Mouse (Mus musculus) frontal cortex, adult 2 months (tissue): ENCODE measurements around the gene Fhl2. TPM values are rescaled to one million over a fixed set of nuclear protein-coding genes. Genes with fewer than 3 reads are reported as not detected.

Experiments
- DNase-seq, 2 experiments: peaks; one replicate each; pipeline ENCODE4 v3.0.0; 2022; ENCODE audit warnings: low spot score in 1 of 2; ENCODE audit errors: extremely low spot score in 1 of 2
- polyA plus RNA-seq: library from polyadenylated mRNA; depleted of rRNA; stranded (reverse); fragments of >200 nt; gene quantifications from 2 replicates; pipeline ENCODE4 v1.2.3, GENCODE M21; 2012; rRNA removed

Gene Fhl2
- polyA plus RNA-seq: 73.6 and 80.4 TPM in 2 replicates

DNA sequence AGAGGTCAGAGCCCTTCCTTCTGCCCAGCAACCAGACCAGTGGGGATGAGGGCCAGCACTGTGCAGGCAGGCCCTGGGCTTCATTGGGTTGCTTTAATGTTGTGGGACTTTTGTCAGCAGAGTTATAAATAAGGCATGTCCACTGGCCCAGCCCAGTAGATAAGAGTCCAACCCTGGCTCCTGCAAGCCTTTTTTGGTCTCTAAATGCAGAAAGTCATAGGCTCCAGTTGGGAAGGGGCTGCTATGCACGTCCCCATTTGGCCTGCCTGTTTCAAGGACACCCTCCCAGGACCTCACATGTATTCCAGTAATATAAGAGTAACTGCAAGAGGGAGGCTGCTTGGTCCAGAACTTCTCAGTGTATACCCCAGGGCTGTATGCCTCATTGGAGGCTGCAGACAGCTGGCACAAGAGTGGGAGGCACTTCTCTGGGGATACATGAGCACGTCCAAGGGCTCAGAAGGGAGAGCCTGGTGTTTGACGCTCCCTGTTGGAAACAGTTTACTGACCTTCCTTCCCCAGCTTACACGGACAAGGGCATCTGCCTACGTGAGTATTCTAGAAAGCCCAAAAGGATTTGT is at the start of gene Fhl2:
Gene Fhl2, minus strand, starts transcription at position 324 of the 581 bp plus-strand sequence.
- no peak for DNase-seq

DNA sequence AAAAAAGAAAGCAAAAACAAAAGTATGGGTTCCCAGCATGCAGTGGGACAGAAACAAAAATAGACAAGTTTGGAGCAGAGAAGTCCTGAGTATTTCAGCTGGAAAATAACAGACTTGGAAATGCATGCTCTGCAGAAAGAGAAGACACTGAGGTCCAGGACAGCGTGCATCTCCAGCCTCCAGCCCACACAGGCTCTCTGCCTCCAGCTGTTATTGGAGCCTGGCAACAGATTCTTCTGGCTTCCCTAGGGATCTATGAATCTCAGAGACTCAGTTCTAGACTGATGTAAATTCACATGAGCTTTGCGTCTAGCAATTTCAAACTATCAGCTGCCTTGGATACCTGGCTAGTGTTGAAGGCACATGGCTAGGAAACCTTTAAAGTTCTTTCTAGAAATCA is 48.2 kb upstream of the Fhl2 start:
- no peak for DNase-seq

DNA sequence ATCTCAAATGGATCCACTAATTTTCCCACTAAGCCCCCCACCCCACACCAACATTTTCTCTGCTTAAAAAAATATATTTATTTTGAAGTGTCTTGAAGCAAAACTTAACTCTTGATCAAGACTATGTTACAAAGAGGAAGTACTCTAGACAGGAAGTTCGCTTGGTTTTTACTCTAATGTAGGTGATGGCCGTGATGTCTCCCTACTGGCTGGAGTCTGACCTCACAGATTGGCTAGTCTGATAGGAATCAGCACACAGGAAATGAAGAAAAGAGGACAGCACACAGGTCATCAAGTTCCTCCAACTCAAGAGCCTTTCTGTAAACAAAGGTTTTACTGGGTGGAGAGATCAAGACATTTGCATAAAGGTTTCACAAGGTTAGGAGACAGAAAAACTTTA is 44.4 kb upstream of the Fhl2 start:
- no peak for DNase-seq

DNA sequence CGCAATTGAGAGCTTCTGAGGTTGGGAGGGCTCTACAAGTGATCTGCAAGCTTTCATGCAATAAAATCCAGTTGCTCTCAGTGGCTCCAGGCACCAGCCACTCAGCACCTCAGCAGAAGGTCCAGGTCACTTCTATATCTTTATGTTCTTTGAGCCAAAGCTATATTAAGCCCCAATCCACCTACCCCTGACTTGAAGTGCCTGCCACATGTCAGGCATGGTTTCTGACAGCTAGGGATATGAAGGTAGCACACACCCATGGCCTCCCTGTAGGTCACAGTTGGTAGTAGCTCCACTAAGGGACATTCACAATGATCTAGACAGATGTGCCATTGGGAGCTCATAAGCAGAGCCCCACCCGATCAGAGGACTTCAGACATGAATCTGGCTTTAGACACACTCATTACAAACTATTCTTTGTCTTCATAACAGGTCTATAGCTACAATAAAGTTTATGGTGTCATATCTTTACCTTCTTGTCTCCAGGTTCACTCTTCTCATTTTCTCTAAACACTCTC is 43.1 kb upstream of the Fhl2 start:
- DNase-seq: no peak

- no peak for DNase-seq
Measured at GRCm38 (mm10) chr1:43238471-43238870, 41.7 kb upstream of the Fhl2 start.

- no peak for DNase-seq
Measured at GRCm38 (mm10) chr1:43237360-43238235, 40.8 kb upstream of the Fhl2 start.

- no peak for DNase-seq
Measured at GRCm38 (mm10) chr1:43225531-43226151, 28.9 kb upstream of the Fhl2 start.

GRCm38 (mm10) chr1:43224943-43225342 is 28.2 kb upstream of the Fhl2 start:
- no peak for DNase-seq

- DNase-seq: no peak
Measured at GRCm38 (mm10) chr1:43224171-43224570, 27.4 kb upstream of the Fhl2 start.

- no peak for DNase-seq
Measured at GRCm38 (mm10) chr1:43223097-43223496, 26.3 kb upstream of the Fhl2 start.

GRCm38 (mm10) chr1:43218016-43218680 is 21.4 kb upstream of the Fhl2 start:
- peak in 1 of 2 experiments; percentile 34 for DNase-seq

GRCm38 (mm10) chr1:43215601-43216000 is 18.8 kb upstream of the Fhl2 start:
- DNase-seq: no peak

GRCm38 (mm10) chr1:43211274-43211673 is 14.5 kb upstream of the Fhl2 start:
- no peak for DNase-seq

DNA sequence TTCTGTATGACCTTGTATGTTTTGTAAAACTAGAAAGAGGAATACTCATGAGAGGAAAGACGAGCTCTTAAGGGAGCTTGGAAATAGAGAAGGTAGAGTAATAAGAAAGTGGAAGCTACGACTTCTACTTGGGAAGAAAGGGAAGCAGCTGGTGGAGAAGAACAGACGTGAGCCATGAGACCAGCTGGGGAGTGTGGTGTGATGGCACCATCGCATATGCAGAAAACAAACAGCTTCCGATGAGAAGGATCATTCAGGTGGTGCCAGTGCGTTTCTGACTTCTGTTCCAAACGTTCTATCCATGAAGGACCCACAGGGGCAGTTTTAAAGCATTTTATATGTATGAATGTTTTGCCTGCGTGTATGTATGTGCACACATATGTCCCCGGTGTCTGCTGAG is 13.5 kb upstream of the Fhl2 start:
- DNase-seq: no peak

DNA sequence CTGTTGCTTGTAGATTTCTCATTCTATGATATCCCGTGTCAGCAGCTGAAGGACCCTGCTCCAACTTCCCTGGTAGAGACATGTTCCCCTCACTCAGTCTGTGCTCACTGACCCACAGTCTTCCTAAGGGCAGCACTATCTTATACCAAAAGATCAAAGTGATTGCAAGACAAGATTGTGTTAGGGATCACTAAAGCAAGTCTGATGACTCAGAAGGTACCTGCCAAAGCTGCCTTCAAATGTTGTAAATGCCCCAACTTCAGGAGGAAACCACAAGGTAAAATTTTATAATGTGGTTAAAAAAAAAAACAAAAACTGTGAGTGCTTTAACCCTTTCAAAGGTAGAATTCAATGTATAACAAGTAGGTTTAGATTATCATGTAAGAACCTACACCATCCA is 10.4 kb upstream of the Fhl2 start:
- no peak for DNase-seq

GRCm38 (mm10) chr1:43203282-43203681 is 6.5 kb upstream of the Fhl2 start:
- DNase-seq: no peak

DNA sequence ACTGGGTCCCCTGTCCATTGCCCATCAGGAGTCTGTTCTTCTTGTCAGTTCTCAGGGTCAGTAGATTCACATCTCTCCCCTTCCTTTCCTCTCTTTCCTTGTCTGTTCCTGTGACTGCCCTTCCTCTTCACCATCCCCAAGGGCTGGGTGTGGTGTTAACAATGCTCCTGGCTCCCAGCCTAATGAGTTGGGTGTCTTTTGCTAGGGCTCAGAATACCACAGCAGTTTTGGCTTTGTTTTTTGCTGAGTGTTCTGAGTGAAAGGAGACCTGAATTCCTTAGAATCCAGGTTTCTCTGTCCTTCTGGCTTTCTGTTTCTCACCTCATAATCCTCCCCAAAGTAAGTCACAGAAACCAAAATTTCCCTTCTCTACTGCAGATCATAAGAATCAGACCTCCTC is 5.4 kb upstream of the Fhl2 start:
- no peak for DNase-seq

DNA sequence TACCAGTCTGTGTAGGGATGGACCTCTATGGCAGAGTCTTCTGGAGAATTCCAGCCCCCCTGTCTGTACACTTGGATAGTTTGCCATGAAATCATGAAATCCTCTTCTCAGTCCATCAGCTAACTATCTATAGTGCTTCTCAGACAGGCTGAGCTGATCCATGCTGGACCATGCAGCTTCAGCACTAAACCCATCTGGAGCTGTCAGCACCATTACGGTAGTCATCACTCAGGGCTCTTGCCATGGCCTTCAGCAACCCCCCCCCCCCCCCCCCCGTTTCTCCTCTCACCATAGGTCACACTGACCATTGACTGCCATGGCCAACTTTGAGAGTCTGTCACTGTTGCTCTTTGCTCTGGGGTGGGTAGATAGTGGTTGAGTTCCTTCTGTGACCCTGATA is 5.0 kb upstream of the Fhl2 start:
- no peak for DNase-seq

DNA sequence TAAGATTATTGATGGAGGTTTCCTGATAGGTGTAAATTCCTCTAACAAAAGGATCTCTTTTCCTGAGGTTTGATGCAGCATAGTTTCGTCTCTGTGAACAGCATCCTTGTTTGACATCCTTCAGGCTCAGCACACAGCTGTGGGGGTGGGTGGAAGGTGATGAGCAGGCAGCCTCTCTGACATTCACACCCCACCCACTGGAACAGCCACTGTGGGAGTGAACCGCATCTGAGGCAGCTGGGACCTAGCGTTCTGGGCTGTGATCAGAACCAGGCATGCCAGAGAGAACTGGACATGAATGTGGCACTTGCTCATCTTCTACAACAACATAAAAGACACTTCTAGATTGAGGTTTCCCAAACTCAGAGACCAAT is 3.1 kb upstream of the Fhl2 start:
- peak; percentile 88 to 89 for DNase-seq

DNA sequence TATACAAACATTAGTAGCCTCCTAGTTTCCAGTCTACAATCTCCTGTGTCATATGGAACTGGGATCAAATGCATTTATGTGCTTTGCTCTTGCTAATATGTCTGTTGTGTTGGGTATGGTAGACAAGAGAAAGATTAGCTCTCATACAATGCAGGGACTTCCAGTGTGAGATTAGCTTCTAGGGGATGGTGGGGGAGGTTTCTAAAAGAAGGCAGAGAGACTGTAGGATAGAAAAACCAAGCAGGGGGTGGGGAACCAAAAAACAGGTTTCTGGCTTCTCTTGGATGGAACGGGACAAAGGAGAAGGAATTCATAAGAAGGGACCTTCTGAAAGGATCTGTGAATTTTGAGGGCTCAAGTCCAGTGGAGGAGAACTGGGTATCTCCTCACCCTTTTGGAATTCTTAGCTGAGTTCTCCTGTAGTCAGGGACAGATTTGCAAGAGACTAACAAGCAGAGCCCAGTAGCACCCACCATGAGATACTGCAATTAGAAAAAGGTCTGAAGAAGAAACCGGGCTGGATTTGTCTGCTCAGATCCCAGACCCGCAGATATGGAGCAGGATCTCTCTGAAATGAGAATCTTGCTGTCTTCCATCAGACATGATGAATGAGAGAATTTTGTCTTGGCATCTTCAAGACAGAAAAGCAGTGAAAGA is 2.6 kb upstream of the Fhl2 start:
- peak in 1 of 2 experiments; percentile 45 for DNase-seq
